Comparison of ENCODE assay signal across 8 mouse cellular contexts in genomic region chr14:103648623-103649255, GRCm38 (mm10). TPM values are rescaled to one million over a fixed set of nuclear protein-coding genes. Genes with fewer than 3 reads are reported as not detected.
DNase-seq lines count a peak whose midpoint lies in the region; ATAC-seq and TF ChIP-seq lines count a peak whose summit lies in the region.

No protein-coding gene starts in this region.

- peak overlapping the region; percentile 30 for H3K4me3 ChIP-seq in forebrain, embryonic 10.5 days
- no peak overlapping the region for H3K4me3 ChIP-seq in lung, postnatal 0 days (ENCODE audit: low read depth, low read length)
- no peak overlapping the region for H3K4me3 ChIP-seq in heart, adult 2 months

- no peaks in the 10 kb centered on the region for H3K9me3 ChIP-seq in forebrain, embryonic 10.5 days
- no peaks in the 10 kb centered on the region for H3K9me3 ChIP-seq in lung, postnatal 0 days (ENCODE audit: low read length)

- H3K27ac ChIP-seq in forebrain, embryonic 10.5 days: peak overlapping the region; percentile 77
- H3K27ac ChIP-seq in lung, postnatal 0 days (ENCODE audit: low read length): no peak overlapping the region
- H3K27ac ChIP-seq in heart, adult 2 months: no peak overlapping the region

- H3K79me2 ChIP-seq in heart, adult 2 months (replicated peaks; ENCODE audit: control insufficient read depth, insufficient read depth, low read length): no peaks in the 10 kb centered on the region

- no peak overlapping the region for H3K4me2 ChIP-seq in lung, postnatal 0 days (replicated peaks; ENCODE audit: low read depth, low read length)

- ATAC-seq in lung, postnatal 0 days: no peak

- 38% methylated on average over 12 of the region's 12 CpGs for WGBS in forebrain, embryonic 10.5 days
- WGBS in lung, postnatal 0 days: 30% methylated on average over 12 of the region's 12 CpGs
- WGBS in heart, adult 2 months: 56% methylated on average over 12 of the region's 12 CpGs

- TF ChIP-seq POLR2A in heart, adult 2 months (IDR thresholded peaks at IDR 0.05; ENCODE audit: insufficient read depth, low read depth, low read length): no peak

- H3K4me1 ChIP-seq in forebrain, embryonic 10.5 days: peaks cover 58% of the 10 kb centered on the region
- no peaks in the 10 kb centered on the region for H3K4me1 ChIP-seq in lung, postnatal 0 days (ENCODE audit: insufficient read depth, low read depth, low read length)
- H3K4me1 ChIP-seq in heart, adult 2 months (ENCODE audit: control insufficient read depth, insufficient read depth, low read length): no peaks in the 10 kb centered on the region

- peak; percentile 45 for DNase-seq in thymus, postnatal 0 days (ENCODE audit: low spot score)
- no peak for DNase-seq in thymus, adult 18-20 months
- peak; percentile 49 for DNase-seq in forebrain, embryonic 10.5 days (ENCODE audit: extremely low spot score, low spot score)
- DNase-seq in kidney, postnatal 14 days: peak; percentile 3
- DNase-seq in thymus, postnatal 14 days: peak; percentile 18
- no peak for DNase-seq in lung, postnatal 0 days (ENCODE audit: low spot score)
- no peak for DNase-seq in left cerebral cortex, adult 18-20 months (ENCODE audit: low spot score in 2 of 2)
- DNase-seq in heart, adult 2 months: no peak

- TF ChIP-seq CTCF in lung, postnatal 0 days (IDR thresholded peaks at IDR 0.05): no peak
- TF ChIP-seq CTCF in heart, adult 2 months (IDR thresholded peaks at IDR 0.05): no peak

- no peak overlapping the region for H3K9ac ChIP-seq in lung, postnatal 0 days (replicated peaks; ENCODE audit: low read depth)
- H3K9ac ChIP-seq in heart, adult 2 months (ENCODE audit: low read depth, low read length): no peak overlapping the region

- TF ChIP-seq EP300 in lung, postnatal 0 days (IDR thresholded peaks at IDR 0.05): no peak
- TF ChIP-seq EP300 in heart, adult 2 months (IDR thresholded peaks at IDR 0.05; ENCODE audit: insufficient read depth, low read depth, low read length): no peak

- peaks cover 4% of the 10 kb centered on the region for H3K27me3 ChIP-seq in forebrain, embryonic 10.5 days (ENCODE audit: poor library complexity, severe bottlenecking)
- peaks cover 14% of the 10 kb centered on the region; the same call in 1 of the 2 replicates for H3K27me3 ChIP-seq in lung, postnatal 0 days (replicated peaks; ENCODE audit: insufficient read depth, low read length)
- peaks cover 15% of the 10 kb centered on the region for H3K27me3 ChIP-seq in heart, adult 2 months (ENCODE audit: control insufficient read depth, insufficient read depth, low read length)

- intact Hi-C loops in heart, adult 2 months (cut with DNase I): no loop called here

- H3K36me3 ChIP-seq in forebrain, embryonic 10.5 days (replicated peaks): no peaks in the 10 kb centered on the region
- H3K36me3 ChIP-seq in lung, postnatal 0 days (ENCODE audit: insufficient read depth, low read length): no peaks in the 10 kb centered on the region
- no peaks in the 10 kb centered on the region for H3K36me3 ChIP-seq in heart, adult 2 months (ENCODE audit: control insufficient read depth, insufficient read depth, low read length)

RNA-seq across cellular contexts. Expression of gene Slain1, which starts 1.3 kb away (rescaled TPM):
- 12.5 and 15.6 TPM in 2 replicates for polyA plus RNA-seq in thymus, postnatal 0 days (2015; fragmentation: Nextera tagmentation; extraction: Ambion mirVana)
- polyA plus RNA-seq in forebrain, embryonic 10.5 days (2016; fragmentation: Nextera tagmentation; extraction: Ambion mirVana): 4.2 and 4.3 TPM in 2 replicates
- polyA plus RNA-seq in lung, postnatal 0 days (2015; fragmentation: Nextera tagmentation; extraction: Ambion mirVana): 1.4 TPM in 2 replicates
- 10 to 100 TPM; 46.3 to 51.9 TPM for total RNA-seq in left cerebral cortex, adult 18-20 months (2021)
- under 1 TPM; 0.10 to 0.41 TPM for total RNA-seq in heart, adult 2 months (2021)
- 0.38 and 0.43 TPM in 2 replicates for polyA plus RNA-seq in heart, adult 2 months (2012; rRNA removed)

Comparison
In these comparisons a context has a peak if more than half of its experiments do, and no peak if none do; other contexts are left out.
1. DNase-seq: peak in thymus, postnatal 0 days (single experiment), forebrain, embryonic 10.5 days (single experiment), kidney, postnatal 14 days (single experiment) and thymus, postnatal 14 days (single experiment); none in thymus, adult 18-20 months (0 of 2), lung, postnatal 0 days (single experiment), left cerebral cortex, adult 18-20 months (0 of 2) and heart, adult 2 months (0 of 2).